Mouse (Mus musculus) midbrain, embryonic 13.5 days (tissue): ENCODE data around the gene Cers6. TPM values are rescaled to one million over a fixed set of nuclear protein-coding genes. Genes with fewer than 3 reads are reported as not detected.

Experiments used
- polyA plus RNA-seq: library from polyadenylated mRNA; unstranded; fragments of >200 nt; fragmentation: Nextera tagmentation; extraction: Ambion mirVana; gene quantifications from 2 replicates; pipeline ENCODE4 v1.2.1, GENCODE M21; 2015

Cers6 gene
- polyA plus RNA-seq, 1 experiment from 2014 or later = 54.5 TPM

Other genes with a start within 250 kb of the Cers6 start
- gene 4932414N04Rik, start 205.0 kb upstream of the Cers6 start, polyA plus RNA-seq = not detected in 2 replicates